Mouse (Mus musculus): ENCODE data around the gene Mdga1.
"Not testable (repeated sequence)": the region's sequence is repeated elsewhere in the genome, so short reads cannot be mapped to it uniquely, and the experiment has no call there.

Mdga1 gene

GRCm38 (mm10) chr17:29798151-29798550 lies 171.7 kb downstream of the Mdga1 start:
- DNase-seq (ENCODE audit: low read depth) = no peak

GRCm38 (mm10) chr17:29796787-29797186 lies 173.1 kb downstream of the Mdga1 start:
- no peak for DNase-seq (ENCODE audit: low read depth)

GRCm38 (mm10) chr17:29796086-29796485 lies 173.8 kb downstream of the Mdga1 start:
- DNase-seq (ENCODE audit: low read depth) = no peak

GRCm38 (mm10) chr17:29795050-29795770 lies 174.7 kb downstream of the Mdga1 start:
- DNase-seq (ENCODE audit: low read depth) = no peak

GRCm38 (mm10) chr17:29791531-29792050 lies 178.3 kb downstream of the Mdga1 start:
- no peak for DNase-seq (ENCODE audit: low read depth)

- DNase-seq (ENCODE audit: low read depth) = no peak
Observed at GRCm38 (mm10) chr17:29790231-29790740, 179.6 kb downstream of the Mdga1 start.

GRCm38 (mm10) chr17:29789715-29790114 lies 180.2 kb downstream of the Mdga1 start:
- no peak for DNase-seq (ENCODE audit: low read depth)

- DNase-seq (ENCODE audit: low read depth) = no peak
Observed at GRCm38 (mm10) chr17:29788573-29788972, 181.3 kb downstream of the Mdga1 start.

- DNase-seq (ENCODE audit: low read depth) = no peak
Observed at GRCm38 (mm10) chr17:29784820-29785219, 185.1 kb downstream of the Mdga1 start.

GRCm38 (mm10) chr17:29781472-29781871 lies 188.4 kb downstream of the Mdga1 start:
- DNase-seq (ENCODE audit: low read depth) = not testable (repeated sequence)

- no peak for DNase-seq (ENCODE audit: low read depth)
Observed at GRCm38 (mm10) chr17:29778021-29778420, 191.9 kb downstream of the Mdga1 start.

All from fibroblast of lung, adult 2 months (primary cell).